Mouse (Mus musculus): Measurements from ENCODE around the gene Mrpl37. TPM values are rescaled to one million over a fixed set of nuclear protein-coding genes. Genes with fewer than 3 reads are reported as not detected.

Mrpl37 gene
- polyA plus RNA-seq (2012; rRNA removed) = 49.6 and 51.8 TPM in 2 replicates

DNA sequence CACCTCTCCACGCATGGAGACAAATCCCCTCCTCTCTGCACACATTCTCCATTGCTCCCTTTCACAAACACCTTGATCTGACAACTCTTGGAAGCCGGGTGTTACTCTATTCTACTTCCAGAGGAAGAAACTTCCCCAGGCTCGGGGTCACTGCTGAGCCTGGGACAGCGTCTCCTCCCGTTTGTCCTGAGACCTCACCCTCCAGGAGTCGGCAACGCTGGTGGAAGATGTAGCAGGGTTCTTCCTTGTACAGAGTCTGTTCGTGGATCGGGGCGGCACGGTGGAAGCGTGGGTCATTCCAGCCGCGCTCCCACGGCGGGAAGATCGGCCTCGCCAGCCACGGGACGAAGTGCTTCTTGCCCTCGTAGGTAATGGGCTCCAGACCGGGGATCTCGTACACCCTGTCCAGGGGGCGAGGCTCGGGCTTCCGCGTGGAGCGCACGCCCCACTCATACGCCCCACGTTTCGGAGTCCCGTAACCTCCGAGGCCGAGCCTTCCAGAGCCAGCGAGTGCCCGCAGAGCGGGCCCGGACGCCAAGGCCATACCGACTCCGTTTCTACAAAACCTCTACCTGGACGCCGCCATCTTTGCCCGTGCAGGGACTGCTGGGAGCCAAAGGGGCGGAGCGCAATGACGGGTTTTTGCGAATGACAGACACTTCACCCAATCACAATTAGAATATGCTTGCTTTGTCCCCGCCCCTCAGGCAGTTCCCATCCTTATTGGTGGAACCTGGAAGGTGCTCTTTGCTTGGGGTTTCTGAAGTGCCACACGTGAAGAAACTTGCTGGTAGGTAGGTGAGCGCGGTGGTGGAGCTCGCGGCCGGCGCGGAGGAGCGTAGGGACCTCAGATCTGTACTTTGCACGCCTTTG lies at the start of gene Mrpl37, which contains the start of gene Cyb5rl:
Mrpl37 (minus strand) TSS at position 617 of the 873 bp plus-strand sequence.
Cyb5rl (plus strand) TSS at position 737 of the 873 bp plus-strand sequence.

DNA sequence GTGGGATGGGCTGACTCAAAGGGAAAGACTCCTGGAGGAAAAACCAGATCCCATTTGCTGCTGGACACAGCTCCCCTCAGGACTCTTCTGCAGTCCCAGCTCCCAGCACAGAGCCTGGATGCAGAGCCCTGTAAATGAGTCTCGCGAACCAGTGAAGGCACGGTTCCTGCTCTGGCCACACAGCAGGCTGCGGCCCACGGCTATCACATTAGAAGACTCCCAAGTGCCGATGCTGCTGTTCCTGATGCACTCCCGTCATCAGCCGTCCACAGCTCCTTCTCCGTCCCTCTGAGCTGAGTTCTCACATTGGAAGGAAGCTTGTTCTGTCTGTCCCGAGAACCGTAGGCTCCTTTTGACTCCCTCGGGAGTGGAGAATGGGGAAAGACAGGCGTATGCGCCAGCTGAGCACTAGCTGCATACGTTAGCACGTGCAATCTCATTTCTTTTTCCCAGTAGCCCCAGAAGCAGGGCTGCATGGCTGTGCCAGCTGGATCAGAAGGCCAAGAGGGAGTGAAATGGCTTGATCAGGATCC lies 30.2 kb upstream of the Mrpl37 start, which contains the start of gene Cdcp2:
Cdcp2 (plus strand) TSS at position 51 of the 533 bp plus-strand sequence.

Other genes starting within 250 kb of the Mrpl37 start
- 71.4 and 78.6 TPM in 2 replicates for gene Ssbp3, start 156.2 kb downstream of the Mrpl37 start, polyA plus RNA-seq (2012; rRNA removed)
- 6.0 and 6.9 TPM in 2 replicates for gene Cyb5rl, start 120 bp upstream of the Mrpl37 start, polyA plus RNA-seq (2012; rRNA removed)
- not detected in 2 replicates for gene Cdcp2, start 30.0 kb upstream of the Mrpl37 start, polyA plus RNA-seq (2012; rRNA removed)
- gene Tmem59, start 111.5 kb upstream of the Mrpl37 start, polyA plus RNA-seq (2012; rRNA removed) = 523 and 724 TPM in 2 replicates
- gene Tceanc2, start 112.2 kb upstream of the Mrpl37 start, polyA plus RNA-seq (2012; rRNA removed) = 6.9 and 7.2 TPM in 2 replicates
- gene Ldlrad1, start 142.3 kb upstream of the Mrpl37 start, polyA plus RNA-seq (2012; rRNA removed) = 0.89 and 0.99 TPM in 2 replicates
- gene Lrrc42, start 186.7 kb upstream of the Mrpl37 start, polyA plus RNA-seq (2012; rRNA removed) = 32.1 and 33.3 TPM in 2 replicates
- 3.6 and 5.5 TPM in 2 replicates for gene Hspb11, start 186.7 kb upstream of the Mrpl37 start, polyA plus RNA-seq (2012; rRNA removed)
- 42.5 and 54.8 TPM in 2 replicates for gene Dio1, start 240.3 kb upstream of the Mrpl37 start, polyA plus RNA-seq (2012; rRNA removed)
- 82.5 and 98.2 TPM in 2 replicates for gene Yipf1, start 247.5 kb upstream of the Mrpl37 start, polyA plus RNA-seq (2012; rRNA removed)

Measured in colon, adult 2 months (tissue).